Mouse (Mus musculus): ENCODE data around the gene Nup210l. TPM values are rescaled to one million over a fixed set of nuclear protein-coding genes. Genes with fewer than 3 reads are reported as not detected.

Nup210l gene
- polyA plus RNA-seq (2015; fragmentation: Nextera tagmentation; extraction: Ambion mirVana): 0.26 and 0.30 TPM in 2 replicates

- WGBS: 87% methylated on average over 13 of the region's 13 CpGs
- Histone ChIP-seq H3K9ac (ENCODE audit: low read depth, low read length) (no peak within 1 kb of the TSS), H3K4me2 (ENCODE audit: low read length) (no peak within 1 kb of the TSS), H3K27ac (ENCODE audit: low read depth, low read length) (no peak within 1 kb of the TSS), H3K9me3 (ENCODE audit: control insufficient read depth, low read length) (no peaks in the 10 kb centered on the region), H3K4me1 (ENCODE audit: control insufficient read depth, insufficient read depth, low read depth, low read length) (no peaks in the 10 kb centered on the region), H3K27me3 (replicated peaks; ENCODE audit: control insufficient read depth, insufficient read depth, low read length) (no peaks in the 10 kb centered on the region), H3K4me3 (ENCODE audit: low read length) (no peak within 1 kb of the TSS), H3K36me3 (ENCODE audit: control insufficient read depth, insufficient read depth, low read length) (peaks cover 6% of the 10 kb centered on the region; the same call in 1 of the 2 replicates)
- ATAC-seq: no peak
Measured at GRCm38 (mm10) chr3:90103938-90104337, at the start of gene Nup210l. TSS of gene Nup210l (plus strand) at chr3:90104132.

GRCm38 (mm10) chr3:90061549-90061948 lies 42.4 kb upstream of the Nup210l start:
- Histone ChIP-seq H3K9me3 (ENCODE audit: control insufficient read depth, low read length) (no peaks in the 10 kb centered on the region), H3K36me3 (ENCODE audit: control insufficient read depth, insufficient read depth, low read length) (peaks cover 25% of the 10 kb centered on the region), H3K27ac (ENCODE audit: low read depth, low read length) (no peak overlapping the region), H3K4me3 (ENCODE audit: low read length) (no peak overlapping the region), H3K4me1 (ENCODE audit: control insufficient read depth, insufficient read depth, low read depth, low read length) (no peaks in the 10 kb centered on the region), H3K9ac (ENCODE audit: low read depth, low read length) (no peak overlapping the region), H3K4me2 (ENCODE audit: low read length) (no peak overlapping the region), H3K27me3 (replicated peaks; ENCODE audit: control insufficient read depth, insufficient read depth, low read length) (no peaks in the 10 kb centered on the region)
- 95% methylated on average over 6 of the region's 6 CpGs for whole genome bisulfite sequencing
- ATAC-seq: no peak

GRCm38 (mm10) chr3:90062539-90062938 lies 41.4 kb upstream of the Nup210l start:
- WGBS: 58% methylated on average over 2 of the region's 2 CpGs
- Histone ChIP-seq H3K27me3 (replicated peaks; ENCODE audit: control insufficient read depth, insufficient read depth, low read length) (no peaks in the 10 kb centered on the region), H3K9ac (ENCODE audit: low read depth, low read length) (no peak overlapping the region), H3K4me1 (ENCODE audit: control insufficient read depth, insufficient read depth, low read depth, low read length) (no peaks in the 10 kb centered on the region), H3K4me3 (ENCODE audit: low read length) (no peak overlapping the region), H3K36me3 (ENCODE audit: control insufficient read depth, insufficient read depth, low read length) (peaks cover 16% of the 10 kb centered on the region), H3K27ac (ENCODE audit: low read depth, low read length) (no peak overlapping the region), H3K4me2 (ENCODE audit: low read length) (no peak overlapping the region), H3K9me3 (ENCODE audit: control insufficient read depth, low read length) (no peaks in the 10 kb centered on the region)
- no peak for ATAC-seq

- ATAC-seq: no peak
- Histone ChIP-seq H3K9ac (ENCODE audit: low read depth, low read length) (no peak overlapping the region), H3K27ac (ENCODE audit: low read depth, low read length) (no peak overlapping the region), H3K4me1 (ENCODE audit: control insufficient read depth, insufficient read depth, low read depth, low read length) (no peaks in the 10 kb centered on the region), H3K36me3 (ENCODE audit: control insufficient read depth, insufficient read depth, low read length) (peaks cover 12% of the 10 kb centered on the region), H3K4me2 (ENCODE audit: low read length) (no peak overlapping the region), H3K27me3 (replicated peaks; ENCODE audit: control insufficient read depth, insufficient read depth, low read length) (no peaks in the 10 kb centered on the region), H3K4me3 (ENCODE audit: low read length) (no peak overlapping the region), H3K9me3 (ENCODE audit: control insufficient read depth, low read length) (no peaks in the 10 kb centered on the region)
- 94% methylated on average over 3 of the region's 3 CpGs for WGBS
Measured at GRCm38 (mm10) chr3:90064383-90064782, 39.5 kb upstream of the Nup210l start.

- no peak overlapping the region for H3K9ac ChIP-seq (ENCODE audit: low read depth, low read length)
- no peak for ATAC-seq
- no peak overlapping the region for H3K27ac ChIP-seq (ENCODE audit: low read depth, low read length)
- H3K4me2 ChIP-seq (ENCODE audit: low read length): no peak overlapping the region
- no peaks in the 10 kb centered on the region for H3K4me1 ChIP-seq (ENCODE audit: control insufficient read depth, insufficient read depth, low read depth, low read length)
- peaks cover 11% of the 10 kb centered on the region for H3K36me3 ChIP-seq (ENCODE audit: control insufficient read depth, insufficient read depth, low read length)
- H3K27me3 ChIP-seq (replicated peaks; ENCODE audit: control insufficient read depth, insufficient read depth, low read length): no peaks in the 10 kb centered on the region
- no peak overlapping the region for H3K4me3 ChIP-seq (ENCODE audit: low read length)
- H3K9me3 ChIP-seq (ENCODE audit: control insufficient read depth, low read length): no peaks in the 10 kb centered on the region
- WGBS: 61% methylated on average over 3 of the region's 3 CpGs
Measured at GRCm38 (mm10) chr3:90065553-90065952, 38.4 kb upstream of the Nup210l start.

- no peak overlapping the region for H3K4me2 ChIP-seq (ENCODE audit: low read length)
- no peaks in the 10 kb centered on the region for H3K9me3 ChIP-seq (ENCODE audit: control insufficient read depth, low read length)
- H3K36me3 ChIP-seq (ENCODE audit: control insufficient read depth, insufficient read depth, low read length): 0 out of 2 replicates have a peak, but pooled peaks cover 2% of the 10 kb centered on the region
- H3K4me3 ChIP-seq (ENCODE audit: low read length): no peak overlapping the region
- 83% methylated on average over 4 of the region's 4 CpGs for WGBS
- ATAC-seq: no peak
- no peak overlapping the region for H3K9ac ChIP-seq (ENCODE audit: low read depth, low read length)
- H3K27me3 ChIP-seq (replicated peaks; ENCODE audit: control insufficient read depth, insufficient read depth, low read length): no peaks in the 10 kb centered on the region
- no peak overlapping the region for H3K27ac ChIP-seq (ENCODE audit: low read depth, low read length)
- H3K4me1 ChIP-seq (ENCODE audit: control insufficient read depth, insufficient read depth, low read depth, low read length): no peaks in the 10 kb centered on the region
Measured at GRCm38 (mm10) chr3:90067851-90068250, 36.1 kb upstream of the Nup210l start.

- Histone ChIP-seq H3K9ac (ENCODE audit: low read depth, low read length) (no peak overlapping the region), H3K4me2 (ENCODE audit: low read length) (no peak overlapping the region), H3K4me1 (ENCODE audit: control insufficient read depth, insufficient read depth, low read depth, low read length) (no peaks in the 10 kb centered on the region), H3K36me3 (ENCODE audit: control insufficient read depth, insufficient read depth, low read length) (0 out of 2 replicates have a peak, but pooled peaks cover 2% of the 10 kb centered on the region), H3K4me3 (ENCODE audit: low read length) (no peak overlapping the region), H3K27ac (ENCODE audit: low read depth, low read length) (no peak overlapping the region), H3K9me3 (ENCODE audit: control insufficient read depth, low read length) (no peaks in the 10 kb centered on the region), H3K27me3 (replicated peaks; ENCODE audit: control insufficient read depth, insufficient read depth, low read length) (no peaks in the 10 kb centered on the region)
- ATAC-seq: no peak
- WGBS: 84% methylated on average over 7 of the region's 7 CpGs
Measured at GRCm38 (mm10) chr3:90069688-90070087, 34.2 kb upstream of the Nup210l start.

- no peaks in the 10 kb centered on the region for H3K9me3 ChIP-seq (ENCODE audit: control insufficient read depth, low read length)
- no peaks in the 10 kb centered on the region for H3K36me3 ChIP-seq (ENCODE audit: control insufficient read depth, insufficient read depth, low read length)
- no peaks in the 10 kb centered on the region for H3K27me3 ChIP-seq (replicated peaks; ENCODE audit: control insufficient read depth, insufficient read depth, low read length)
- ATAC-seq: no peak
- WGBS: 80% methylated on average over 4 of the region's 4 CpGs
- H3K27ac ChIP-seq (ENCODE audit: low read depth, low read length): no peak within 1 kb of the TSS
- peaks cover 4% of the 10 kb centered on the region for H3K4me1 ChIP-seq (ENCODE audit: control insufficient read depth, insufficient read depth, low read depth, low read length)
- no peak within 1 kb of the TSS for H3K9ac ChIP-seq (ENCODE audit: low read depth, low read length)
- no peak within 1 kb of the TSS for H3K4me3 ChIP-seq (ENCODE audit: low read length)
- no peak within 1 kb of the TSS for H3K4me2 ChIP-seq (ENCODE audit: low read length)
Measured at GRCm38 (mm10) chr3:90072294-90072693, 31.6 kb upstream of the Nup210l start, which contains the start of gene Tpm3. TSS of gene Tpm3 (plus strand) at chr3:90072649.

- no peaks in the 10 kb centered on the region for H3K36me3 ChIP-seq (ENCODE audit: control insufficient read depth, insufficient read depth, low read length)
- ATAC-seq: no peak
- 9% methylated on average over 5 of the region's 5 CpGs for WGBS
- H3K9me3 ChIP-seq (ENCODE audit: control insufficient read depth, low read length): no peaks in the 10 kb centered on the region
- H3K4me1 ChIP-seq (ENCODE audit: control insufficient read depth, insufficient read depth, low read depth, low read length): peaks cover 22% of the 10 kb centered on the region
- H3K27ac ChIP-seq (ENCODE audit: low read depth, low read length): no peak overlapping the region
- H3K4me3 ChIP-seq (ENCODE audit: low read length): no peak overlapping the region
- no peak overlapping the region for H3K9ac ChIP-seq (ENCODE audit: low read depth, low read length)
- peak overlapping the region; percentile 27 for H3K4me2 ChIP-seq (ENCODE audit: low read length)
- no peaks in the 10 kb centered on the region for H3K27me3 ChIP-seq (replicated peaks; ENCODE audit: control insufficient read depth, insufficient read depth, low read length)
Measured at GRCm38 (mm10) chr3:90076921-90077716, 26.8 kb upstream of the Nup210l start.
